Mouse (Mus musculus) ES-Bruce4 (cell line): ENCODE data around the gene Trim2.

Experiments
- CTCF ChIP-seq: IDR thresholded peaks from one replicate; pipeline ENCODE4 v1.8.1; 2011; ENCODE audit warnings: low read depth, low read length
- EP300 ChIP-seq: IDR thresholded peaks from 2 replicates; pipeline ENCODE4 v1.6.1; 2011; ENCODE audit warnings: low read depth, low read length; ENCODE audit not compliant: insufficient read depth
- POLR2A ChIP-seq: IDR thresholded peaks from one replicate; pipeline ENCODE4 v1.8.1; 2011; ENCODE audit warnings: low read length; ENCODE audit not compliant: insufficient read depth

DNA sequence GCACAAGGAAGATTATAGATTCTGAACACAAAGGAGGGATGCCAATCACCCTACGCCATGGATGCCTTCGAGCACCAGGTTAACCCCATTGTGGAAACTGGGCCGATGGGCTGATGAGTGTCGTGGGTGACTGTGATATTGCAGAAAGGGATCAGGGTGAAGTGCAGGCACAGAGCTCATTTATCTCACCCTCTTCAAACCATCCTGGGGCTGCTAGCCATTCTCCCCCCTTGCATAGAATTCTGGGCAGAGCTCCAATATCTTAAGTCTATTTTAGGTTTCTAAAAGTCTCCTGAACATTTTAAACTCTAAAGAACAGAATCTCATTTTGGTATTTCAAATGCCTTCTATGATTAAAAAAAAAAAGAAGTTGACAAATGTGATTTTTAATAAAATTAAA lies 31.6 kb downstream of the Trim2 start:
- TF ChIP-seq CTCF (no peak), POLR2A (no peak), EP300 (no peak)
